Mouse (Mus musculus): ENCODE measurements at regions not wholly inside any gene's neighbourhood (a gene's known extent, or its start where the extent isn't known, plus 50 kb on each side); places are given as distances from the start of the nearest gene placed in this dataset.

GRCm38 (mm10) chr14:99578665-99579064, 280.2 kb downstream of the Klf5 start:
- H3K4me1 ChIP-seq (replicated peaks): 0 out of 2 replicates have a peak, but pooled peaks cover 4% of the 10 kb centered on the region
- no peak for DNase-seq (ENCODE audit: low spot score)
- no peaks in the 10 kb centered on the region for H3K36me3 ChIP-seq
- 81% methylated on average over 17 of the region's 17 CpGs for WGBS
- H3K4me3 ChIP-seq: no peak overlapping the region
- no peak overlapping the region for H3K27ac ChIP-seq
- H3K27me3 ChIP-seq (ENCODE audit: insufficient read depth, poor library complexity, severe bottlenecking): no peaks in the 10 kb centered on the region
- H3K9me3 ChIP-seq: no peaks in the 10 kb centered on the region

GRCm38 (mm10) chr14:99579271-99579759, 280.8 kb downstream of the Klf5 start:
- H3K4me3 ChIP-seq: no peak overlapping the region
- 30% methylated on average over 10 of the region's 10 CpGs for WGBS
- H3K27me3 ChIP-seq (ENCODE audit: insufficient read depth, poor library complexity, severe bottlenecking): no peaks in the 10 kb centered on the region
- DNase-seq (ENCODE audit: low spot score): no peak
- no peaks in the 10 kb centered on the region for H3K9me3 ChIP-seq
- no peaks in the 10 kb centered on the region for H3K36me3 ChIP-seq
- 0 out of 2 replicates have a peak, but pooled peaks cover 4% of the 10 kb centered on the region for H3K4me1 ChIP-seq (replicated peaks)
- no peak overlapping the region for H3K27ac ChIP-seq

- H3K4me3 ChIP-seq: no peak overlapping the region
- H3K36me3 ChIP-seq: no peaks in the 10 kb centered on the region
- 85% methylated on average over 4 of the region's 4 CpGs for WGBS
- no peaks in the 10 kb centered on the region for H3K9me3 ChIP-seq
- H3K27ac ChIP-seq: no peak overlapping the region
- no peak for DNase-seq (ENCODE audit: low spot score)
- H3K4me1 ChIP-seq (replicated peaks): 0 out of 2 replicates have a peak, but pooled peaks cover 4% of the 10 kb centered on the region
- no peaks in the 10 kb centered on the region for H3K27me3 ChIP-seq (ENCODE audit: insufficient read depth, poor library complexity, severe bottlenecking)
These were observed 281.3 kb downstream of the Klf5 start for GRCm38 (mm10) chr14:99579765-99580266.

DNA sequence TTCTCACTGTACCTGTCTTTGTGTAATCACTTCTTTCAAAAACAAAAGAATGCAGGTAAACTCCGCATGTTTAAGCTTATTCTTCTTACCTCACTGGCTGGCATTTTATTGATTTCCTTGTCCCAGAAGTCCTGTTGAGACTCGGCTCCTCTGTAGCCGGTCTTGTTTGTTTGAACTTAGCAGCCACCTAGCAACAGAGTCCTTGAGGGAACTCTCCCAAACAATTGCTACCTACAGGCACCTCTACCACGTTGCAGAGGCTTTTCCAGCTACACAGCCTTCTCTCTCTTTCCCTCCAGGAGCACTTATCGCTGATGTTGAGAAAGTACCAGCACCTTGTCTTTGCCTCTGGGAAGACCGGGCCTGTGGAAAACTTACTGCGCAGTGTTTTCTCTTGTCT, 285.7 kb downstream of the Klf5 start:
- WGBS: 64% methylated on average over 7 of the region's 7 CpGs
- no peaks in the 10 kb centered on the region for H3K9me3 ChIP-seq
- no peaks in the 10 kb centered on the region for H3K36me3 ChIP-seq
- H3K4me1 ChIP-seq (replicated peaks): 0 out of 2 replicates have a peak, but pooled peaks cover 4% of the 10 kb centered on the region
- H3K27me3 ChIP-seq (ENCODE audit: insufficient read depth, poor library complexity, severe bottlenecking): no peaks in the 10 kb centered on the region
- no peak overlapping the region for H3K4me3 ChIP-seq
- DNase-seq (ENCODE audit: low spot score): no peak
- no peak overlapping the region for H3K27ac ChIP-seq

DNA sequence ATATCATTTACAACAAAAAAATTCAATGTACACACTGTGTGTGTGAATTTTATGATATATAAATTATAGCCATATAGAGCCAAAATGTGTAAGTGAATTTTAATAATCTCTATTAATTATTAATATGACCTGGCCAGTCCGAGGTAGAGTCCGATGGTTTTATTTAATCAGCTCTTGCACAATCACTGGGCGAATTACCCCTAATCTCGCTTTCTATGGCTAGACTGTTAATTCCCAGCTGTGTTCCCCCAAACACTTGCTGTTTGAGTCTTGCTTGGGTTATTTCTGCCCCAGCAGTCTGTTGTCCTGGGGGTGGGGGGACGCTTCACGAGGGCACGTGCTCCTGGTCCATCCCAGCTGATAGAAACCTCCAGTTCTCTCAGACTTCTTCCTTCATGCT, 287.5 kb downstream of the Klf5 start:
- H3K4me1 ChIP-seq (replicated peaks): 0 out of 2 replicates have a peak, but pooled peaks cover 4% of the 10 kb centered on the region
- 94% methylated on average over 7 of the region's 7 CpGs for WGBS
- H3K9me3 ChIP-seq: no peaks in the 10 kb centered on the region
- H3K36me3 ChIP-seq: no peaks in the 10 kb centered on the region
- H3K4me3 ChIP-seq: no peak overlapping the region
- no peaks in the 10 kb centered on the region for H3K27me3 ChIP-seq (ENCODE audit: insufficient read depth, poor library complexity, severe bottlenecking)
- H3K27ac ChIP-seq: no peak overlapping the region
- DNase-seq (ENCODE audit: low spot score): no peak

GRCm38 (mm10) chr14:99590854-99591470, 292.5 kb downstream of the Klf5 start:
- no peak for DNase-seq (ENCODE audit: low spot score)
- Histone ChIP-seq H3K9me3 (no peaks in the 10 kb centered on the region), H3K27me3 (ENCODE audit: insufficient read depth, poor library complexity, severe bottlenecking) (no peaks in the 10 kb centered on the region), H3K4me1 (replicated peaks) (0 out of 2 replicates have a peak, but pooled peaks cover 5% of the 10 kb centered on the region), H3K4me3 (no peak overlapping the region), H3K36me3 (no peaks in the 10 kb centered on the region), H3K27ac (no peak overlapping the region)
- WGBS: 71% methylated on average over 13 of the region's 13 CpGs

DNA sequence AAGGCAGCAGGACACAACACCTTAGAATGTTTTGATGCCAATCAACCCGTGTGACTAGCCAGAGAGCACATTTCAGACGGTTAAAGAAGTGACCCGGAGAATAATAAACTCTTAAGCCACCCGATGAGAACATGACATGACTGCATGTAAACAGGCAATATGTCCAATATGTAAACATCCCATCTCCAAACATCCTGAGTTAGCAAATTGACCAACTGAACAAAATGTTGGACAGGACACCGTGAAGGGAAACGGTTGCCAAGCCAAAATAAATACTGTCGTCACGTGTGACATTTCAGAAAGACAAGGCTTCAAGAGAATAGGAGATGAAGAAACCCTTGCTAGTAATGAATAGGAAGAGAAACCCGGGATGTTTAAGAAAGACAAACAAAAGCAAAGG, 294.4 kb downstream of the Klf5 start:
- no peaks in the 10 kb centered on the region for H3K27me3 ChIP-seq (ENCODE audit: insufficient read depth, poor library complexity, severe bottlenecking)
- no peaks in the 10 kb centered on the region for H3K9me3 ChIP-seq
- H3K4me3 ChIP-seq: no peak overlapping the region
- WGBS: 85% methylated on average over 9 of the region's 9 CpGs
- 0 out of 2 replicates have a peak, but pooled peaks cover 5% of the 10 kb centered on the region for H3K4me1 ChIP-seq (replicated peaks)
- DNase-seq (ENCODE audit: low spot score): no peak
- no peaks in the 10 kb centered on the region for H3K36me3 ChIP-seq
- H3K27ac ChIP-seq: no peak overlapping the region

- Histone ChIP-seq H3K27me3 (ENCODE audit: insufficient read depth, poor library complexity, severe bottlenecking) (no peaks in the 10 kb centered on the region), H3K27ac (no peak overlapping the region), H3K36me3 (no peaks in the 10 kb centered on the region), H3K4me1 (replicated peaks) (0 out of 2 replicates have a peak, but pooled peaks cover 5% of the 10 kb centered on the region), H3K9me3 (no peaks in the 10 kb centered on the region), H3K4me3 (no peak overlapping the region)
- no peak for DNase-seq (ENCODE audit: low spot score)
- 80% methylated on average over 6 of the region's 6 CpGs for WGBS
These were observed 295.4 kb downstream of the Klf5 start for GRCm38 (mm10) chr14:99593864-99594263.

DNA sequence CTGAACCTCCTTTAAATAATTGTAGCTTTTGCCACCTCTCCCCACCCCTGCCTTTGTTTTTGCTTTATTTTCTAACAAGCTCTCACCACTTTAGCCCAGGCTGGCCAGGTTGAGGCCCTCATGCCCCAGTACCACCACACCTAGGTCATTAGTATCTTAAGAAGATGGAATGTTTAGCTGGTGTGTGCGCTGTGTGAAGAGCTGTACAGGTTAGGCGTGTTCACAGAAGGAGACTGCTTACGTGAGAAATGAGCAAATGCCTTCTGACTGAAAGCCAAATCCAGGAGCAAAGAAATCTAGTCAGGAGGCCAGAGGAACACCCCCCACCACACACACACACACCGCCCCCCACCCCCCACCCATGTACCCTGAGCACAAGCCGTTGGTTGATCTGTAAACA, 303.4 kb downstream of the Klf5 start:
- WGBS: 78% methylated on average over 5 of the region's 5 CpGs

DNA sequence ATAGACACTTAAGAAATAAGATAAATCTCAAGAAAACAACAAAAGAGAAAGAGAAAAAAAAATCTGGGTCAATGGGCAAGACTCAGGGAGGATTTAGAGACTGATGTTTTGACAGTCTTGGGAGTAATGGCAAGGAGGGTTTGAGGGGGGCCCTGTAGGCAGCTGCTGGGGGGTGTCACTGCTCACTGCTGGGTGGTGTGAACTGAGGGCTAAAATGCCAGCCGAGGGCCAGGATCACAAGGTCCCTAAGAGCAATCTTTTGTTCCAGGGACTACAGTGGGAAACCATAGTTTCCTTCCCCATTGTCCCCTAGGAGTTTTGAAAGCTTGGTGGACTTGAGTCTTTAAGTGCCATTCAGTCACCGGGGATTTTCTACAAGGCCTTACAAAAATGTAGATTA, 304.8 kb downstream of the Klf5 start:
- H3K4me3 ChIP-seq: no peak overlapping the region
- no peak overlapping the region for H3K27ac ChIP-seq
- WGBS: 53% methylated on average over 2 of the region's 2 CpGs
- no peaks in the 10 kb centered on the region for H3K4me1 ChIP-seq (replicated peaks)
- H3K36me3 ChIP-seq: no peaks in the 10 kb centered on the region
- no peaks in the 10 kb centered on the region for H3K9me3 ChIP-seq
- no peak for DNase-seq (ENCODE audit: low spot score)
- no peaks in the 10 kb centered on the region for H3K27me3 ChIP-seq (ENCODE audit: insufficient read depth, poor library complexity, severe bottlenecking)

More for the DNA sequence above, 303.4 kb downstream of the Klf5 start:
- no peaks in the 10 kb centered on the region for H3K4me1 ChIP-seq (replicated peaks)
- no peak overlapping the region for H3K27ac ChIP-seq
- DNase-seq (ENCODE audit: low spot score): no peak
- no peaks in the 10 kb centered on the region for H3K36me3 ChIP-seq
- H3K4me3 ChIP-seq: no peak overlapping the region
- H3K27me3 ChIP-seq (ENCODE audit: insufficient read depth, poor library complexity, severe bottlenecking): no peaks in the 10 kb centered on the region
- H3K9me3 ChIP-seq: no peaks in the 10 kb centered on the region

- no peaks in the 10 kb centered on the region for H3K4me1 ChIP-seq (replicated peaks)
- no peaks in the 10 kb centered on the region for H3K27me3 ChIP-seq (ENCODE audit: insufficient read depth, poor library complexity, severe bottlenecking)
- no peaks in the 10 kb centered on the region for H3K36me3 ChIP-seq
- no peaks in the 10 kb centered on the region for H3K9me3 ChIP-seq
- WGBS: 77% methylated on average over 6 of the region's 6 CpGs
- no peak overlapping the region for H3K27ac ChIP-seq
- no peak for DNase-seq (ENCODE audit: low spot score)
- H3K4me3 ChIP-seq: no peak overlapping the region
These were observed 307.0 kb downstream of the Klf5 start for GRCm38 (mm10) chr14:99605351-99606100.

- 94% methylated on average over 2 of the region's 2 CpGs for WGBS
- no peak for DNase-seq (ENCODE audit: low spot score)
- Histone ChIP-seq H3K27me3 (ENCODE audit: insufficient read depth, poor library complexity, severe bottlenecking) (no peaks in the 10 kb centered on the region), H3K9me3 (no peaks in the 10 kb centered on the region), H3K4me3 (no peak overlapping the region), H3K36me3 (no peaks in the 10 kb centered on the region), H3K27ac (no peak overlapping the region), H3K4me1 (replicated peaks) (no peaks in the 10 kb centered on the region)
These were observed 310.5 kb downstream of the Klf5 start for GRCm38 (mm10) chr14:99609003-99609402.

GRCm38 (mm10) chr14:99611435-99611834, 312.9 kb downstream of the Klf5 start:
- H3K27me3 ChIP-seq (ENCODE audit: insufficient read depth, poor library complexity, severe bottlenecking): no peaks in the 10 kb centered on the region
- DNase-seq (ENCODE audit: low spot score): no peak
- H3K36me3 ChIP-seq: no peaks in the 10 kb centered on the region
- no peak overlapping the region for H3K4me3 ChIP-seq
- no peak overlapping the region for H3K27ac ChIP-seq
- WGBS: 95% methylated on average over 5 of the region's 5 CpGs
- H3K4me1 ChIP-seq (replicated peaks): no peaks in the 10 kb centered on the region
- no peaks in the 10 kb centered on the region for H3K9me3 ChIP-seq
